Mouse (Mus musculus): ENCODE data around the gene Brd3.

- TF ChIP-seq CTCF (conservative IDR thresholded peaks at IDR 0.05; ENCODE audit: low read length), result no peak
- no peak for TF ChIP-seq POU5F1 (IDR thresholded peaks at IDR 0.05; ENCODE audit: borderline replicate concordance, low read length)
- TF ChIP-seq NANOG (IDR thresholded peaks at IDR 0.05; ENCODE audit: borderline replicate concordance, low read length), result no peak
Measured at GRCm38 (mm10) chr2:27462901-27463300, 44.6 kb downstream of the Brd3 start.

Measured in E14TG2a.4 (cell line).